Mouse (Mus musculus) ES-Bruce4 (cell line): ENCODE results near the gene Pde4d. TPM values are rescaled to one million over a fixed set of nuclear protein-coding genes. Genes with fewer than 3 reads are reported as not detected.

Experiments used
- H3K27ac ChIP-seq: 2 replicates; pipeline ENCODE4 v1.5.1; 2012; ENCODE audit warnings: low read length, inconsistent platforms; ENCODE audit not compliant: insufficient read depth
- H3K27me3 ChIP-seq: 2 replicates; pipeline ENCODE4 v1.6.1; 2012; ENCODE audit warnings: mild to moderate bottlenecking, low read length, inconsistent platforms; ENCODE audit not compliant: control insufficient read depth, poor library complexity, insufficient read depth, severe bottlenecking
- H3K36me3 ChIP-seq: 2 replicates; pipeline ENCODE4 v1.6.1; 2012; ENCODE audit warnings: inconsistent platforms, mild to moderate bottlenecking, low read length, moderate library complexity; ENCODE audit not compliant: control insufficient read depth, poor library complexity, insufficient read depth, severe bottlenecking
- H3K4me1 ChIP-seq: one replicate; pipeline ENCODE4 v1.8.1; 2011; ENCODE audit warnings: low read length; ENCODE audit not compliant: control insufficient read depth, insufficient read depth
- H3K4me3 ChIP-seq: 2 replicates; pipeline ENCODE4 v1.5.1; 2011; ENCODE audit warnings: low read depth, mild to moderate bottlenecking, low read length
- H3K9ac ChIP-seq: 2 replicates; pipeline ENCODE4 v1.6.1; 2012; ENCODE audit warnings: low read depth, mild to moderate bottlenecking, inconsistent platforms; ENCODE audit not compliant: poor library complexity, severe bottlenecking
- H3K9me3 ChIP-seq: replicated peaks from 2 replicates; pipeline ENCODE4 v1.6.1; 2012; ENCODE audit warnings: mild to moderate bottlenecking, low read length, inconsistent platforms; ENCODE audit not compliant: control insufficient read depth, poor library complexity, insufficient read depth, severe bottlenecking
- CTCF ChIP-seq: IDR thresholded peaks from one replicate; pipeline ENCODE4 v1.8.1; 2011; ENCODE audit warnings: low read depth, low read length
- EP300 ChIP-seq: IDR thresholded peaks from 2 replicates; pipeline ENCODE4 v1.6.1; 2011; ENCODE audit warnings: low read depth, low read length; ENCODE audit not compliant: insufficient read depth
- POLR2A ChIP-seq: IDR thresholded peaks from one replicate; pipeline ENCODE4 v1.8.1; 2011; ENCODE audit warnings: low read length; ENCODE audit not compliant: insufficient read depth
- polyA plus RNA-seq: library from polyadenylated mRNA; stranded (reverse); fragments of >200 nt; gene quantifications from 2 replicates; pipeline ENCODE4 v1.2.4, GENCODE M21; 2011; ENCODE audit warnings: low read depth; ENCODE audit not compliant: missing spikeins, insufficient read depth, insufficient read length

Gene Pde4d
- polyA plus RNA-seq, 1 experiment, result 5.0 TPM

GRCm38 (mm10) chr13:108536951-108537350 lies 87.2 kb downstream of the Pde4d start:
- Histone ChIP-seq H3K4me3 (no peak overlapping the region), H3K27me3 (no peaks in the 10 kb centered on the region), H3K4me1 (no peaks in the 10 kb centered on the region), H3K27ac (no peak overlapping the region), H3K9me3 (no peaks in the 10 kb centered on the region), H3K9ac (no peak overlapping the region), H3K36me3 (no peaks in the 10 kb centered on the region)
- TF ChIP-seq POLR2A (no peak), EP300 (no peak), CTCF (no peak)

GRCm38 (mm10) chr13:108538760-108539369 lies 89.1 kb downstream of the Pde4d start:
- Histone ChIP-seq H3K9ac (no peak overlapping the region), H3K27ac (no peak overlapping the region), H3K27me3 (no peaks in the 10 kb centered on the region), H3K9me3 (no peaks in the 10 kb centered on the region), H3K4me1 (no peaks in the 10 kb centered on the region), H3K4me3 (no peak overlapping the region), H3K36me3 (no peaks in the 10 kb centered on the region)
- no peak for TF ChIP-seq POLR2A
- no peak for TF ChIP-seq CTCF
- TF ChIP-seq EP300, result no peak

- Histone ChIP-seq H3K27me3 (no peaks in the 10 kb centered on the region), H3K36me3 (no peaks in the 10 kb centered on the region), H3K27ac (no peak overlapping the region), H3K4me3 (no peak overlapping the region), H3K9me3 (no peaks in the 10 kb centered on the region), H3K9ac (no peak overlapping the region), H3K4me1 (no peaks in the 10 kb centered on the region)
- TF ChIP-seq POLR2A, result no peak
- no peak for TF ChIP-seq EP300
- no peak for TF ChIP-seq CTCF
Observed at GRCm38 (mm10) chr13:108541488-108541887, 91.7 kb downstream of the Pde4d start.

- H3K27me3 ChIP-seq, result no peaks in the 10 kb centered on the region
- H3K4me3 ChIP-seq, result no peak overlapping the region
- H3K36me3 ChIP-seq, result no peaks in the 10 kb centered on the region
- TF ChIP-seq CTCF (no peak), EP300 (no peak), POLR2A (no peak)
- H3K27ac ChIP-seq, result no peak overlapping the region
- H3K4me1 ChIP-seq, result no peaks in the 10 kb centered on the region
- no peak overlapping the region for H3K9ac ChIP-seq
- H3K9me3 ChIP-seq, result no peaks in the 10 kb centered on the region
Observed at GRCm38 (mm10) chr13:108542342-108542761, 92.6 kb downstream of the Pde4d start.

GRCm38 (mm10) chr13:108552288-108552687 lies 102.5 kb downstream of the Pde4d start:
- Histone ChIP-seq H3K9ac (no peak overlapping the region), H3K27me3 (no peaks in the 10 kb centered on the region), H3K4me1 (no peaks in the 10 kb centered on the region), H3K9me3 (no peaks in the 10 kb centered on the region), H3K27ac (no peak overlapping the region), H3K36me3 (no peaks in the 10 kb centered on the region), H3K4me3 (no peak overlapping the region)
- TF ChIP-seq CTCF, result no peak
- no peak for TF ChIP-seq POLR2A
- no peak for TF ChIP-seq EP300

- H3K4me3 ChIP-seq, result no peak overlapping the region
- TF ChIP-seq CTCF, result no peak
- no peak for TF ChIP-seq EP300
- TF ChIP-seq POLR2A, result no peak
- no peaks in the 10 kb centered on the region for H3K9me3 ChIP-seq
- no peaks in the 10 kb centered on the region for H3K4me1 ChIP-seq
- H3K27me3 ChIP-seq, result no peaks in the 10 kb centered on the region
- H3K27ac ChIP-seq, result no peak overlapping the region
- no peak overlapping the region for H3K9ac ChIP-seq
- no peaks in the 10 kb centered on the region for H3K36me3 ChIP-seq
Observed at GRCm38 (mm10) chr13:108552995-108553394, 103.2 kb downstream of the Pde4d start.
